Mouse (Mus musculus): ENCODE data around the gene Plcb4. TPM values are rescaled to one million over a fixed set of nuclear protein-coding genes. Genes with fewer than 3 reads are reported as not detected.

Plcb4 gene
- polyA plus RNA-seq, 1 experiment from 2014 or later, result 14.5 TPM

GRCm38 (mm10) chr2:135660816-135661215, 2.0 kb downstream of the Plcb4 start:
- H3K27ac ChIP-seq (ENCODE audit: low read depth, low read length), result no peak overlapping the region
- no peak overlapping the region for H3K9ac ChIP-seq (ENCODE audit: low read length)
- no peaks in the 10 kb centered on the region for H3K36me3 ChIP-seq (ENCODE audit: control insufficient read depth, insufficient read depth, low read length)
- H3K4me2 ChIP-seq, result no peak overlapping the region
- DNase-seq (ENCODE audit: low spot score, missing footprints) (no peak), ATAC-seq (ENCODE audit: low FRiP score) (no peak)
- H3K27me3 ChIP-seq (ENCODE audit: control insufficient read depth, insufficient read depth, low read length), result no peaks in the 10 kb centered on the region
- WGBS, result 61% methylated on average over 4 of the region's 4 CpGs
- no peaks in the 10 kb centered on the region for H3K9me3 ChIP-seq (ENCODE audit: control insufficient read depth, low read length)
- no peak overlapping the region for H3K4me3 ChIP-seq (ENCODE audit: low read depth, low read length)
- H3K4me1 ChIP-seq (ENCODE audit: control insufficient read depth, insufficient read depth, low read length), result peaks cover 4% of the 10 kb centered on the region

- H3K36me3 ChIP-seq (ENCODE audit: control insufficient read depth, insufficient read depth, low read length), result no peaks in the 10 kb centered on the region
- no peak overlapping the region for H3K4me3 ChIP-seq (ENCODE audit: low read depth, low read length)
- H3K9me3 ChIP-seq (ENCODE audit: control insufficient read depth, low read length), result no peaks in the 10 kb centered on the region
- H3K27ac ChIP-seq (ENCODE audit: low read depth, low read length), result no peak overlapping the region
- WGBS, result 85% methylated on average over 1 of the region's 1 CpGs
- H3K27me3 ChIP-seq (ENCODE audit: control insufficient read depth, insufficient read depth, low read length), result no peaks in the 10 kb centered on the region
- no peak overlapping the region for H3K4me2 ChIP-seq
- no peak overlapping the region for H3K9ac ChIP-seq (ENCODE audit: low read length)
- H3K4me1 ChIP-seq (ENCODE audit: control insufficient read depth, insufficient read depth, low read length), result peaks cover 2% of the 10 kb centered on the region; the same call in 1 of the 2 replicates
- ATAC-seq (ENCODE audit: low FRiP score) (no peak), DNase-seq (ENCODE audit: low spot score, missing footprints) (no peak)
Observed at GRCm38 (mm10) chr2:135663785-135664184, 5.0 kb downstream of the Plcb4 start.

- Histone ChIP-seq H3K4me1 (ENCODE audit: control insufficient read depth, insufficient read depth, low read length) (no peaks in the 10 kb centered on the region), H3K27ac (ENCODE audit: low read depth, low read length) (no peak overlapping the region), H3K4me3 (ENCODE audit: low read depth, low read length) (no peak overlapping the region), H3K9ac (ENCODE audit: low read length) (no peak overlapping the region), H3K36me3 (ENCODE audit: control insufficient read depth, insufficient read depth, low read length) (no peaks in the 10 kb centered on the region), H3K9me3 (ENCODE audit: control insufficient read depth, low read length) (no peaks in the 10 kb centered on the region), H3K27me3 (ENCODE audit: control insufficient read depth, insufficient read depth, low read length) (no peaks in the 10 kb centered on the region), H3K4me2 (no peak overlapping the region)
- DNase-seq (ENCODE audit: low spot score, missing footprints) (no peak), ATAC-seq (ENCODE audit: low FRiP score) (no peak)
- WGBS, result 96% methylated on average over 2 of the region's 2 CpGs
Observed at GRCm38 (mm10) chr2:135667496-135667895, 8.7 kb downstream of the Plcb4 start.

GRCm38 (mm10) chr2:135672459-135673104, 13.8 kb downstream of the Plcb4 start:
- no peak overlapping the region for H3K27ac ChIP-seq (ENCODE audit: low read depth, low read length)
- ATAC-seq (ENCODE audit: low FRiP score), result no peak
- no peak overlapping the region for H3K4me3 ChIP-seq (ENCODE audit: low read depth, low read length)
- no peak overlapping the region for H3K4me2 ChIP-seq
- no peak for DNase-seq (ENCODE audit: low spot score, missing footprints)
- no peaks in the 10 kb centered on the region for H3K27me3 ChIP-seq (ENCODE audit: control insufficient read depth, insufficient read depth, low read length)
- no peaks in the 10 kb centered on the region for H3K36me3 ChIP-seq (ENCODE audit: control insufficient read depth, insufficient read depth, low read length)
- H3K9ac ChIP-seq (ENCODE audit: low read length), result no peak overlapping the region
- WGBS, result 83% methylated on average over 10 of the region's 10 CpGs
- H3K4me1 ChIP-seq (ENCODE audit: control insufficient read depth, insufficient read depth, low read length), result no peaks in the 10 kb centered on the region
- H3K9me3 ChIP-seq (ENCODE audit: control insufficient read depth, low read length), result no peaks in the 10 kb centered on the region

GRCm38 (mm10) chr2:135673649-135674048, 14.8 kb downstream of the Plcb4 start:
- Histone ChIP-seq H3K4me3 (ENCODE audit: low read depth, low read length) (no peak overlapping the region), H3K9me3 (ENCODE audit: control insufficient read depth, low read length) (no peaks in the 10 kb centered on the region), H3K27ac (ENCODE audit: low read depth, low read length) (no peak overlapping the region), H3K36me3 (ENCODE audit: control insufficient read depth, insufficient read depth, low read length) (no peaks in the 10 kb centered on the region), H3K27me3 (ENCODE audit: control insufficient read depth, insufficient read depth, low read length) (no peaks in the 10 kb centered on the region), H3K4me2 (no peak overlapping the region), H3K9ac (ENCODE audit: low read length) (no peak overlapping the region), H3K4me1 (ENCODE audit: control insufficient read depth, insufficient read depth, low read length) (no peaks in the 10 kb centered on the region)
- DNase-seq (ENCODE audit: low spot score, missing footprints) (no peak), ATAC-seq (ENCODE audit: low FRiP score) (no peak)
- 85% methylated on average over 8 of the region's 8 CpGs for WGBS

GRCm38 (mm10) chr2:135675284-135675683, 16.5 kb downstream of the Plcb4 start:
- Histone ChIP-seq H3K4me1 (ENCODE audit: control insufficient read depth, insufficient read depth, low read length) (no peaks in the 10 kb centered on the region), H3K4me3 (ENCODE audit: low read depth, low read length) (no peak overlapping the region), H3K4me2 (no peak overlapping the region), H3K27me3 (ENCODE audit: control insufficient read depth, insufficient read depth, low read length) (no peaks in the 10 kb centered on the region), H3K9ac (ENCODE audit: low read length) (no peak overlapping the region), H3K36me3 (ENCODE audit: control insufficient read depth, insufficient read depth, low read length) (no peaks in the 10 kb centered on the region), H3K27ac (ENCODE audit: low read depth, low read length) (no peak overlapping the region), H3K9me3 (ENCODE audit: control insufficient read depth, low read length) (no peaks in the 10 kb centered on the region)
- DNase-seq (ENCODE audit: low spot score, missing footprints) (no peak), ATAC-seq (ENCODE audit: low FRiP score) (no peak)
- 94% methylated on average over 5 of the region's 5 CpGs for WGBS

- DNase-seq (ENCODE audit: low spot score, missing footprints), result no peak
- no peak overlapping the region for H3K9ac ChIP-seq (ENCODE audit: low read length)
- no peak overlapping the region for H3K4me2 ChIP-seq
- H3K27me3 ChIP-seq (ENCODE audit: control insufficient read depth, insufficient read depth, low read length), result no peaks in the 10 kb centered on the region
- no peak overlapping the region for H3K4me3 ChIP-seq (ENCODE audit: low read depth, low read length)
- no peaks in the 10 kb centered on the region for H3K9me3 ChIP-seq (ENCODE audit: control insufficient read depth, low read length)
- ATAC-seq (ENCODE audit: low FRiP score), result no peak
- no peaks in the 10 kb centered on the region for H3K4me1 ChIP-seq (ENCODE audit: control insufficient read depth, insufficient read depth, low read length)
- WGBS, result 52% methylated on average over 8 of the region's 8 CpGs
- H3K36me3 ChIP-seq (ENCODE audit: control insufficient read depth, insufficient read depth, low read length), result no peaks in the 10 kb centered on the region
- H3K27ac ChIP-seq (ENCODE audit: low read depth, low read length), result no peak overlapping the region
Observed at GRCm38 (mm10) chr2:135676978-135677501, 18.2 kb downstream of the Plcb4 start.

GRCm38 (mm10) chr2:135677601-135678000, 18.8 kb downstream of the Plcb4 start:
- DNase-seq (ENCODE audit: low spot score, missing footprints) (no peak), ATAC-seq (ENCODE audit: low FRiP score) (no peak)
- H3K9me3 ChIP-seq (ENCODE audit: control insufficient read depth, low read length), result no peaks in the 10 kb centered on the region
- no peak overlapping the region for H3K9ac ChIP-seq (ENCODE audit: low read length)
- H3K4me3 ChIP-seq (ENCODE audit: low read depth, low read length), result no peak overlapping the region
- H3K27me3 ChIP-seq (ENCODE audit: control insufficient read depth, insufficient read depth, low read length), result no peaks in the 10 kb centered on the region
- no peak overlapping the region for H3K4me2 ChIP-seq
- H3K36me3 ChIP-seq (ENCODE audit: control insufficient read depth, insufficient read depth, low read length), result no peaks in the 10 kb centered on the region
- 47% methylated on average over 5 of the region's 5 CpGs for whole genome bisulfite sequencing
- no peak overlapping the region for H3K27ac ChIP-seq (ENCODE audit: low read depth, low read length)
- no peaks in the 10 kb centered on the region for H3K4me1 ChIP-seq (ENCODE audit: control insufficient read depth, insufficient read depth, low read length)

- no peaks in the 10 kb centered on the region for H3K27me3 ChIP-seq (ENCODE audit: control insufficient read depth, insufficient read depth, low read length)
- H3K4me2 ChIP-seq, result no peak overlapping the region
- no peaks in the 10 kb centered on the region for H3K36me3 ChIP-seq (ENCODE audit: control insufficient read depth, insufficient read depth, low read length)
- DNase-seq (ENCODE audit: low spot score, missing footprints) (no peak), ATAC-seq (ENCODE audit: low FRiP score) (no peak)
- H3K9ac ChIP-seq (ENCODE audit: low read length), result no peak overlapping the region
- H3K9me3 ChIP-seq (ENCODE audit: control insufficient read depth, low read length), result no peaks in the 10 kb centered on the region
- no peak overlapping the region for H3K4me3 ChIP-seq (ENCODE audit: low read depth, low read length)
- 89% methylated on average over 8 of the region's 8 CpGs for WGBS
- H3K27ac ChIP-seq (ENCODE audit: low read depth, low read length), result no peak overlapping the region
- no peaks in the 10 kb centered on the region for H3K4me1 ChIP-seq (ENCODE audit: control insufficient read depth, insufficient read depth, low read length)
Observed at GRCm38 (mm10) chr2:135680001-135680400, 21.2 kb downstream of the Plcb4 start.

Measured in midbrain, embryonic 11.5 days (tissue).